Mouse (Mus musculus): ENCODE results near the gene Mrpl57.

DNA sequence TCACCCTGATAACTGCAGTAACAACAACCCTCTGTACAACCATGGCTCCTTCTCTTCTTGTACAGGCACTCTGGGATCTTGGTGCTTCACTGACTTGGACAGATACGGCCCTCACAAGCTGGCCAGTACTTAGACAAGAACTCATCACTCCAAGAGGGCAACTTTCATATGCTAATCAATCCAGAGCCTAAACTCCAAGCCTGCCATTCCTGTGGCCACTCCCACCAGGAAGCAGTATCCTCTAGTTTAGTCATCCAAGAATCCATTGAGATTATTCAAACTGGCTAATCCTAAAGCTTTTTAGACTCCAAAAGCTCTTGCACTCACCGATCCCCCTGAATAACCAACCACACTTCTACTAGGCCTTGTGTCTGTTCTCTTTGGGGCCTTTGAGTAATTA lies 26.9 kb downstream of the Mrpl57 start:
- TF ChIP-seq POLR2A (IDR thresholded peaks at IDR 0.05; ENCODE audit: borderline replicate concordance, extremely low read depth, insufficient read depth, insufficient read length, poor library complexity, severe bottlenecking) (no peak), CTCF (IDR thresholded peaks at IDR 0.05; ENCODE audit: borderline replicate concordance, extremely low read depth, insufficient read depth, insufficient read length) (no peak)
